Mouse (Mus musculus): ENCODE measurements around the gene Sema3e.

Sema3e gene

GRCm38 (mm10) chr5:14218677-14219076 lies 193.6 kb downstream of the Sema3e start:
- peak; percentile 13 for DNase-seq

GRCm38 (mm10) chr5:14224509-14224908 lies 199.4 kb downstream of the Sema3e start:
- no peak for DNase-seq

GRCm38 (mm10) chr5:14231027-14231426 lies 206.0 kb downstream of the Sema3e start:
- DNase-seq = no peak

- no peak for DNase-seq
Measured at GRCm38 (mm10) chr5:14252583-14252982, 227.5 kb downstream of the Sema3e start.

DNA sequence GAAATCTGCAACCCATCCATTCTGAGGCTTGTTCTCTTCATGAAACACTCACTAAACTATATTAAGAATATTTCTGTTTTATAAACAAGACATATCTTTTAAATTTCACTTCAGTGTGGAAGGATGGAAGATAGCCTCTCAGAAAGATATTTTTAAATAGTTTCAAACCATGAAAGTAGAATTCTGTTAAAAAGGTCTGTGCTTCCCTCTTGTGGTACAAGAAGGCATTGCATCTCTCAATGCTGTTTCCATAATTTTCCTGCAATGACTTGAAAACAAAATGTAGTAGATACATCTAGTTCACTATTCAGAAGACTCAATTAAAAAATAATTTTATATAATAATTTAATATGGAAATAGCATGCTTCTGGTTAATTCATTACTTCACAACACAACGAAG lies 228.3 kb downstream of the Sema3e start:
- DNase-seq = no peak

DNA sequence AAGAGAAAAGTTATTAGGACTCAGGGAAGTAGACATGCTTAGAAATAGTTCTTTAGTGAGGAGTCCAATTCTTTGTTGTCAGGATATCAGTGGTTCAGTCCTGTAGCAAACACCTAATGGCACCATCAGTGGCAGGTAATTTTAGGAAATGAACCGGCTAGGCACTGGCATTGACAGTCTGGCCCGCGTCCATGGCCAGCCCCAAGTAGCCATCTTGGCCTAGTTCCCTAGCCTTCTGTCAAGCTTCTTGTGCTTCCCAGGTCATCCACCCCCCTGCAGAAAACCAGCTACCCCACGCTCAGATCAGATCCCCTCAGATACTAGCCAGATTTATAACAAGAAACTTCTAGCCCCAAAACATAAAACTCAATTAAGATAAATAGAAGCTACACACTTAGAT lies 235.1 kb downstream of the Sema3e start:
- DNase-seq = no peak

- DNase-seq = no peak
Measured at GRCm38 (mm10) chr5:14267400-14267799, 242.3 kb downstream of the Sema3e start.
